Mouse (Mus musculus): ENCODE measurements around the gene Mmp14.
A peak's percentile ranks its signal among the peaks of the same experiment; 100 is the strongest.

Gene Mmp14

GRCm38 (mm10) chr14:54413877-54414700 is 17.3 kb upstream of the Mmp14 start:
- peak in 1 of 2 experiments; percentile 36 for DNase-seq (ENCODE audit: low spot score in 2 of 2)

- no peak for DNase-seq (ENCODE audit: low spot score in 2 of 2)
Measured at GRCm38 (mm10) chr14:54415241-54416020, 16.0 kb upstream of the Mmp14 start.

DNA sequence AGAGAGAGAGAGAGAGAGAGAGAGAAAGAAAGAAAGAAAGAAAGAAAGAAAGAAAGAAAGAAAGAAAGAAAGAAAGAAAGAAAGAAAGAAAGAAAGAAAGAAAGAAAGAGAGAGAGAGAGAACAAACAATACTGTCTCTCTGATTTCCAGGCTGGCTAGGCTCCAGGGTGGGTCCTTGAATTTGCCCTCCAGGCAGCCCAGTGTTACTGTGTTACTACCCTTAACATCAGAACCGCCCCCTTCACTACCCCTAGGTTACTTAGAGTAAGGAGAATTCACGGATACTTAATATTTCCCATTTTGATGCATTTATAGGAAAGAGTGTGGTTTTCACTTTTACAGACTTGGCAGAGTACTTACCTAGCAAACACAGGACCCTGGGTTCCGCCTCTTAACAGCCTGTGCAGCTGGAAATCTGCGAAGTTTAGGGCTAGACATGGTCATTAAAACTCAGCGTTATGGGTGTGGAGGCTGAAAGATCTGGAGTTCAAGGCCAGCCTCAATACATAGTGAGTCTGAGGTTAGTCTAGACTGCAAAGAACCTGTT is 15.1 kb upstream of the Mmp14 start:
- DNase-seq (ENCODE audit: low spot score in 2 of 2), result no peak

DNA sequence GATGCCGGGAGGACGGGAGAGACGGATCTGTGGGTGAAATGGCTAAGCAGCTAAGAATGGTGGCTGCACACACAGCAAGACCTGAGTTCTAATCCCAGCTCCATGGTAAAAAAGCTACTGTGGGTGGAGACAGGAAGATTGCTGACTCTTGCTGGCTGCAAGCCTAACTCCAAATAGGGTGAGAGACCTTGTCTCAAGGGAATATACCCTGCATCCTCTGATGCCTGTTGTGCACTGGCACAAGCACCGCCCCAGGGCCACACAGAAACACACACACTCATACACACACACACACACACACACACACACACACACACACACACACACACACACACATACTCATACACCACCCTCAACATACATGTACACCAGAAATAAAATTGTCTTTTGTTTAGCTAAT is 14.6 kb upstream of the Mmp14 start:
- DNase-seq (ENCODE audit: low spot score in 2 of 2), result no peak

- no peak for DNase-seq (ENCODE audit: low spot score in 2 of 2)
Measured at GRCm38 (mm10) chr14:54417623-54418081, 13.8 kb upstream of the Mmp14 start, which contains the start of gene Slc7a7. TSS of gene Slc7a7 (minus strand) at chr14:54417780.

- DNase-seq (ENCODE audit: low spot score in 2 of 2), result no peak
Measured at GRCm38 (mm10) chr14:54421014-54421413, 10.4 kb upstream of the Mmp14 start.

- DNase-seq (ENCODE audit: low spot score in 2 of 2), result no peak
Measured at GRCm38 (mm10) chr14:54423406-54423805, 8.0 kb upstream of the Mmp14 start.

DNA sequence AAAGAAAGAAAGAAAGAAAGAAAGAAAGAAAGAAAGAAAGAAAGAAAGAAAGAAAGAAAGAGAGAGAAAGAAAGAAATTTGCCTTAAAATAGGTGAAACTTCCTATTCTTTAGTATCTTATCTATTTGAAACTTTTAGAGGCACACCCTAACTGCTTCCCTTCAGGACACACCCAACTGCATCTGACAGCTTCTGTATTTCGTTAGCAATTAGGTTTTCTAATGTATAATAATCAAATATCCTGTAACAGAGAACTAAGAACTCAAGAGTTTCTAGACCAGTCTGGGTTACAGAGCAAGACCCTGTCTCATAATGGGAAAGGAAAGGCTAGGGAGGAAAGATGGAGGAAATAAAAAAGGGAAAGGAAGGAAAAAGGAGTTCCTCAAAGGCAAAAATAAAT is 6.8 kb upstream of the Mmp14 start:
- DNase-seq (ENCODE audit: low spot score in 2 of 2), result no peak

GRCm38 (mm10) chr14:54425540-54425939 is 5.9 kb upstream of the Mmp14 start:
- no peak for DNase-seq (ENCODE audit: low spot score in 2 of 2)

DNA sequence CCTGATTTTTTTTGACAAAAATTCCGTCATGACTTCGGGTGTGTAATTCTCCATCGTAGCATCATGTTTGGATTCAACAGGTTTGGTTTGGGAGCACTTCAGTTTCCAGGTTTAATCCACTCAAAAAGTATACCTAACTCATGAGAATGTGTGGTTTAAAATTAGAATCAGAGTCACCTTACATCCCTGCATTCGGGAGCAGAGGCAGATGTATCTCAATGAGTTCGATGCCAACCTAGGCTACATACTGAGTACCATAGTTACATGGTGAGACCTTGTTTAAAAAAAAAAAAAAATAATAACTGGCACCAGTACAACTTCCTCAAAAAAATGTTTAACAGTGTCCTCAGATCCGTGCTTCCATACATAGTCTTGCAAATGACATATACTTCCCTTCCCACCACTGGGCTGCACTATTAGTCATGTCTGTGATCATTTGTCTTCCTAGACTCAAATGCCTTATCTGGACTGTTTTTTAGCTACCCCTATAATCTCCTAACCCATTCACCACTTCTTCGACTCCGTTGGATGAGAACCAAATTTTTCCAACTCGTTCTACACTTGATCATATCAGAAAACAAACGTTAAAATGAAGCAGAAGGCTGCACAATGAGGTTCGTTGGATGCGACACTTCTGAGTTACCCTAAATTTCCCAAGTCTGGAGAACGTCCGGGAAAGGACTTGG is 5.3 kb upstream of the Mmp14 start:
- no peak for DNase-seq (ENCODE audit: low spot score in 2 of 2)

- DNase-seq (ENCODE audit: low spot score in 2 of 2), result peak; percentile 95 to 96
Measured at GRCm38 (mm10) chr14:54426689-54427398, 4.6 kb upstream of the Mmp14 start, which contains the start of gene Mrpl52. TSS of gene Mrpl52 (plus strand) at chr14:54426909.

DNA sequence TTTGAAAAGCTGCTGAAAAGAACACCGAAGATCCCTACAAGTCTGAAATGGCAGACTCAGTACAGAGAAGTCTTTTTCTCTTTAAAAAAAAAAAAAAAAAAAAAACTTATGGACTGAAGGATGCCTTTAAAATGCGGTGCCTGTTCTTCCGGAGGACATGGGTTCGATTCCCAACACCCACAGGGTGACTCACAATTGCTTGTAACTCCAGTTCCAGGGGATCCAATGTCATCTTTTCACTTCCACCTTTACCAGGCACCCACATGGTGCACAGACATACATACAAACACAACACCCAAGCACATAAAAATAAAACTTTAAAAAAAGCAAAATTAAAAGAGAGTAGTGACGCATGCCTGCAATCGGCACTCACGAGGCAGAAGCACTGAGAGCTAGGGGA is 3.7 kb upstream of the Mmp14 start:
- no peak for DNase-seq (ENCODE audit: low spot score in 2 of 2)

- no peak for DNase-seq (ENCODE audit: low spot score in 2 of 2)
Measured at GRCm38 (mm10) chr14:54428421-54428820, 3.0 kb upstream of the Mmp14 start.

DNA sequence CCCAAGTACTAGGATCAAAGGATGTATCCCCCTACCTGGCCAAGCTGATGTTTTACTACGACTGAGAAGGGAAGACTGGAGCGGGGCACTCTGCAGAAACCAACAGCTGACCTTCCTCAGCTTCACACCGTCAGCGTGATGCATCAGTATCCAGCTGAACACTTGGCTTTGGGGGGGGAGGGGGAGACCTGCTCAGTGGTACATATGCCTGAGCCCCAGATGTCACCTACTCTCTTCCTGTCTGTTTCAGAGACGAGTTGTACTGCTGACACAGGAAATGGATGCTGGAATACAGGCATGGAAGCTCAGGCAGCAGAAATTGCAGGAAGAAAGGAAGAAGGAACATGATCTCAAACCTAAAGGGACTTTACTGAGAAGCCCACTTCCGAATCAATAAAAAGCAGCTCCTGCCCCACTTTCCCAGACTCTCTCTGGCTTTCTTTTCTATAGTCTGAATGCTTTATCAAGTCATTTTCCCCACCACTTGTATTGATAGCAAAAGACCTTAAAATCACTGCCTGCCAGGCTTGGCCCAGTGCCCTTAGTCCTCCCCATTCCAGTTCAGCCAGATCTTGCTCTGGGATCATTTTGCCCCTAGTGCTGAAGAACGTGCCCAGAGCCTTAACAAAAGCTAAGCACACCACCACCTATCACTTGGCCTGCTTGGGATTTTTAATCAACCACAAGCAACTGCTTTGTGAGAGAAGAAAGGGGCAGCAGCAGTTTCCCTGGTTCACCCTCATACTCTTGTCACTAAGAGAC is 1.9 kb upstream of the Mmp14 start:
- DNase-seq (ENCODE audit: low spot score in 2 of 2), result no peak

- no peak for DNase-seq (ENCODE audit: low spot score in 2 of 2)
Measured at GRCm38 (mm10) chr14:54430406-54431145, 836 bp upstream of the Mmp14 start.

GRCm38 (mm10) chr14:54432078-54432836 is 845 bp downstream of the Mmp14 start:
- DNase-seq (ENCODE audit: low spot score in 2 of 2), result peak in 1 of 2 experiments; percentile 43

DNA sequence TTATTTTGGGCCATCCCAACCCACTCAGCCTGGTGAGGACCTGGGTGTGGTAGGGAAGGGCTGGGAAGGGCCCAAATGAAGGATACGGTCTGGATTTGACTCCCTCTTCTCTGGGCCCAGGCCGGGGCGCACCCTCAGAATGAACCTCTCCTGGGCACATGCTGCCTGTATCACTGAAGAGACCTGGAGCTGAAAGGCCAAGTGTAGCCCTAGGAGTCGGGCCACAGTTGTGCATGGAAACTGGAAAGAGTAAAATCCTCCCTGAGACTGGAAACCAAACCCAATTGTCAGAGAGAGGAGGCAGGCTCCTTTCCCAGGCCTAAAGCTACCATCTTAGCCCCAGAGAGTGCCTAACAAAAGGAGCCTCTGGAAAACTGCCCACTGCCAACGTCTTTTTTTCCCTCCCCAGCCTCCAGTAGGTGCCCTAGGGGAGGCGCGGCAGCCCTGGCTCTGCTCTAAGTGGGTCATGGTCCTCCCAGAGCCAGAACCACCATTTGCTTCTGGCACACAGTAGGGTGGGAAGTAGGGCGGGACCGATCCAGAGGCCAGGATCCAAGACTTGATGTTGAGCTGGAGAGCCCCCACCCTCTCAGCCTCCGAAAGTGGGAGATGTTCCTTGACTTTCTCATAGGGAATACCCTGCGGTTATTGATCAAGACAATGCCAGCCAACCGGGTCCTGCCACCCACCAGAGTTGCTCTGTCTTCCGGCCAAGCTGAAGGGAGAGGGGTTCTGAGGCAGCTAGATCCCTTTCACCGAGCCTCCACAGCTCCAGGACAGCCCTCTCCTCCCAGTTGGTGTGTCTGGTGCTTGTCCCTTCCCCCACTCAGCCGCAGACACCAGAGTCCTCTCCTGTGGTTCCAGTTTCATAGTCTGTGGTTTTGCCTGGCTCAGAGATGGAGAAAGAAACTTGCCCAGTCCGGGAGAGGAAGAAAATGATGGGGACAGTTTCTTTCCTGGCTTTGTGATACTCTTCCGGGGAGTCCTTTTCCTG is 1.7 kb downstream of the Mmp14 start:
- DNase-seq (ENCODE audit: low spot score in 2 of 2), result peak; percentile 75 to 77
